Mouse (Mus musculus) limb, embryonic 14.5 days (tissue): ENCODE measurements around the gene Fam240a. TPM values are rescaled to one million over a fixed set of nuclear protein-coding genes. Genes with fewer than 3 reads are reported as not detected.

Experiments
- ATAC-seq: fragments of 200-750 bp; cut with Nextera tagmentation; 2 replicates; pipeline ENCODE4 v1.8.0; 2017; ENCODE audit warnings: low read depth, moderate number of reproducible peaks, moderate TSS enrichment; ENCODE audit not compliant: low FRiP score
- DNase-seq: peaks from one replicate; pipeline ENCODE4 v3.0.0-alpha.2; 2015; ENCODE audit warnings: low spot score
- H3K27ac ChIP-seq: fragments of 300-500 bp; sonication (generic); replicated peaks from 2 replicates; pipeline ENCODE4 v1.5.1; 2014; ENCODE audit warnings: low read depth, mild to moderate bottlenecking, low read length, moderate library complexity, mixed read lengths
- H3K27me3 ChIP-seq: fragments of 300-500 bp; sonication (generic); 2 replicates; pipeline ENCODE4 v1.6.1; 2014; ENCODE audit warnings: low read length, mixed read lengths; ENCODE audit not compliant: control insufficient read depth, insufficient read depth
- H3K36me3 ChIP-seq: fragments of 300-500 bp; sonication (generic); 2 replicates; pipeline ENCODE4 v1.6.1; 2014; ENCODE audit warnings: mild to moderate bottlenecking, low read length, moderate library complexity, mixed read lengths; ENCODE audit not compliant: control insufficient read depth, insufficient read depth
- H3K4me1 ChIP-seq: fragments of 300-500 bp; sonication (generic); 2 replicates; pipeline ENCODE4 v1.6.1; 2014; ENCODE audit warnings: antibody characterized with exemption, low read length, mixed read lengths; ENCODE audit not compliant: control insufficient read depth, insufficient read depth
- H3K4me2 ChIP-seq: fragments of 300-500 bp; sonication (generic); replicated peaks from 2 replicates; pipeline ENCODE4 v1.6.1; 2014; ENCODE audit warnings: low read depth, mild to moderate bottlenecking, low read length, moderate library complexity; ENCODE audit not compliant: severe bottlenecking
- H3K4me3 ChIP-seq: fragments of 300-500 bp; sonication (generic); replicated peaks from 2 replicates; pipeline ENCODE4 v1.5.1; 2014; ENCODE audit warnings: low read length
- H3K9ac ChIP-seq: fragments of 300-500 bp; sonication (generic); 2 replicates; pipeline ENCODE4 v1.6.1; 2014; ENCODE audit warnings: mild to moderate bottlenecking, low read depth, low read length, moderate library complexity; ENCODE audit not compliant: severe bottlenecking
- H3K9me3 ChIP-seq: fragments of 300-500 bp; sonication (generic); 2 replicates; pipeline ENCODE4 v1.6.1; 2016; ENCODE audit warnings: low read length; ENCODE audit not compliant: control insufficient read depth
- POLR2A ChIP-seq: fragments of 200-500 bp; IDR thresholded peaks from 2 replicates; pipeline ENCODE4 v1.8.0; 2012; ENCODE audit warnings: inconsistent platforms, mild to moderate bottlenecking, moderate library complexity, borderline replicate concordance; ENCODE audit not compliant: insufficient read depth, insufficient read length; ENCODE audit errors: extremely low read depth
- WGBS: fragments of 180-500 bp; shearing (Covaris S2); extraction: QIAGEN DNeasy Blood & Tissue Kit; methylation state at CpG from one replicate; pipeline ENCODE4 v1.1.7; 2014; 5-methylcytosine and 5-hydroxymethylcytosine counted together
- microRNA-seq: library from miRNA; unstranded; fragments of <30 nt; microRNA quantifications from one replicate; pipeline ENCODE4, GENCODE M21; 2016
- polyA plus RNA-seq, 2 experiments: library from polyadenylated mRNA; depleted of rRNA in 1 of 2; stranded (reverse) in 1 of 2; unstranded in 1 of 2; fragments of >200 nt; fragmentation: Nextera tagmentation in 1 of 2; extraction: Ambion mirVana in 1 of 2; gene quantifications; 2 replicates each; pipeline versions ENCODE4 v1.2.1 to v1.2.3; 2012 to 2014

Fam240a gene
- polyA plus RNA-seq, 2 experiments, result not detected

DNA sequence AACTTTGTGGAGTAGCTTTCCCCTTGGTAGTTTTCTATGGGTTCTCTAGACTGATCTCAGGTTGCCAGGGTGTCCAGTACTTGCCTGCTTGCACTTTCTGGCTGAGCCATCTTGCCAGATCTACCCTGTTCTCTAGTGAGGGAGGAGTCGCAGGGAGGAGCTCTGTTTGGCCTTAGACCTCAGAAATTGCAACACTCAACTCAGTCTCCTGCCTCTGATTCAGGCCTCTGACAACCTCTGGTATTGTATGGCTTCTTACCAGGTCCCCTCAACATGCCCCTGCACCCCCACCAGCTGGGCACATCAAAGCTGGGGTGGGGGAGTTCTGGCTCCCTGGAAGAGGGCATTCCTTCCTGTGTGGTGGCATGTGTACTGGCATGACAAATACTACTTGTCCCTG is 39.3 kb downstream of the Fam240a start:
- H3K27ac ChIP-seq, result no peak overlapping the region
- H3K36me3 ChIP-seq, result no peaks in the 10 kb centered on the region
- H3K27me3 ChIP-seq, result peaks cover 29% of the 10 kb centered on the region
- H3K4me3 ChIP-seq, result no peak overlapping the region
- 86% methylated on average over 1 of the region's 1 CpGs for WGBS
- no peaks in the 10 kb centered on the region for H3K9me3 ChIP-seq
- no peak for TF ChIP-seq POLR2A
- peaks cover 26% of the 10 kb centered on the region for H3K4me1 ChIP-seq
- no peak overlapping the region for H3K4me2 ChIP-seq
- ATAC-seq (no peak), DNase-seq (no peak)
- no peak overlapping the region for H3K9ac ChIP-seq

DNA sequence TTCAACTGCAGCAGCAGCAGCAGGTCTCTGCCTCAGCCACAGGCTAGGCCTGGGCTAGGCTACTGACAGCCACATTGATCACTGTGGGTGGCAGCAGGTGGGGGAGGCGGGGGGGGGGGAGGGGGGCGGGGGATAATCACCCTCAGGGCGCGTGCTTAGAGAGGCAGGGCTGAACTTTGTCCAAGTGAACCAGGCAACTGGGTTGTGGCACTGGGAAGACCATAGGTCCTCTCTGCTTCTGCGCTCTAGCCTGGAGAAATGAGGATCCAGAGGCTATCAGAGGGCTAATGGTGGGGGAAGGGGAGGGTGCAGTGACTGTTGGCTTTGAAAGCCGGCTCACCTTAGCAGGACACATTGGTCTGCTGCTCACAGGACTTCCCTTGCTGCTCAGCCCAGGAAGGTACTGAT is 41.4 kb downstream of the Fam240a start:
- Histone ChIP-seq H3K27ac (no peak overlapping the region), H3K27me3 (peaks cover 22% of the 10 kb centered on the region)
- no peak for ATAC-seq

DNA sequence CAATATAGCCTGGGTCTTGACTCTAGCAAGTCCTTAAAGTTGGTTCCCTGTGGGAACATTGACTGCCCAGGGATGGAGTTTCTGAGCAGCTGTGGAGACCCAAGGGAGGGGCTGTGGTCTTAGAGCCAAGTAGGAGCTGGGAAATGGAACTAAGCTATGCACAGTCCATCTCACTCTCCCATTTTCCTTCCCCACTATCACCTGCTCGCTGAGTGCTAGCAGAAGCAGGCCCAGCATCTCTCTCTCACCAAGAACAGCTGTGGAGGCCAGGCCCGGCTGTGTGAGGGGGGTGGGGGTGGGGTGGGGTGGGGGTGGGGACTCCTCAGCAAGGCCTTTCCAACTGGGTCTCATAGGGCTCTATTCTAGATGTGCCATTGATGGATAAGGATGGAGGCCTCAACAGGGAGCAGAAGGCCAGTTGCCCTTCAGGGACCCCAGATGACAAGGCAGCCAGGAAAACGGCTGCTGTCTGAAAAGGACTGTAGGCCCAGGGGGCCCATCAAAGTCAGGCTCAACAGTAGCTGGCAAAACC is 41.9 kb downstream of the Fam240a start:
- no peak for TF ChIP-seq POLR2A
- Histone ChIP-seq H3K4me3 (no peak overlapping the region), H3K9me3 (no peaks in the 10 kb centered on the region), H3K9ac (no peak overlapping the region), H3K27ac (no peak overlapping the region), H3K36me3 (no peaks in the 10 kb centered on the region), H3K4me1 (peaks cover 20% of the 10 kb centered on the region), H3K4me2 (no peak overlapping the region), H3K27me3 (peaks cover 22% of the 10 kb centered on the region)
- ATAC-seq (peak; percentile 56; the same call in 1 of the 2 replicates), DNase-seq (no peak)
- WGBS, result 10% methylated on average over 3 of the region's 3 CpGs

More for the DNA sequence above, 41.4 kb downstream of the Fam240a start:
- H3K36me3 ChIP-seq, result no peaks in the 10 kb centered on the region
- no peak overlapping the region for H3K9ac ChIP-seq
- TF ChIP-seq POLR2A, result no peak
- no peaks in the 10 kb centered on the region for H3K9me3 ChIP-seq
- DNase-seq, result no peak
- peaks cover 20% of the 10 kb centered on the region for H3K4me1 ChIP-seq
- 23% methylated on average over 4 of the region's 6 CpGs for WGBS
- no peak overlapping the region for H3K4me2 ChIP-seq
- H3K4me3 ChIP-seq, result no peak overlapping the region

DNA sequence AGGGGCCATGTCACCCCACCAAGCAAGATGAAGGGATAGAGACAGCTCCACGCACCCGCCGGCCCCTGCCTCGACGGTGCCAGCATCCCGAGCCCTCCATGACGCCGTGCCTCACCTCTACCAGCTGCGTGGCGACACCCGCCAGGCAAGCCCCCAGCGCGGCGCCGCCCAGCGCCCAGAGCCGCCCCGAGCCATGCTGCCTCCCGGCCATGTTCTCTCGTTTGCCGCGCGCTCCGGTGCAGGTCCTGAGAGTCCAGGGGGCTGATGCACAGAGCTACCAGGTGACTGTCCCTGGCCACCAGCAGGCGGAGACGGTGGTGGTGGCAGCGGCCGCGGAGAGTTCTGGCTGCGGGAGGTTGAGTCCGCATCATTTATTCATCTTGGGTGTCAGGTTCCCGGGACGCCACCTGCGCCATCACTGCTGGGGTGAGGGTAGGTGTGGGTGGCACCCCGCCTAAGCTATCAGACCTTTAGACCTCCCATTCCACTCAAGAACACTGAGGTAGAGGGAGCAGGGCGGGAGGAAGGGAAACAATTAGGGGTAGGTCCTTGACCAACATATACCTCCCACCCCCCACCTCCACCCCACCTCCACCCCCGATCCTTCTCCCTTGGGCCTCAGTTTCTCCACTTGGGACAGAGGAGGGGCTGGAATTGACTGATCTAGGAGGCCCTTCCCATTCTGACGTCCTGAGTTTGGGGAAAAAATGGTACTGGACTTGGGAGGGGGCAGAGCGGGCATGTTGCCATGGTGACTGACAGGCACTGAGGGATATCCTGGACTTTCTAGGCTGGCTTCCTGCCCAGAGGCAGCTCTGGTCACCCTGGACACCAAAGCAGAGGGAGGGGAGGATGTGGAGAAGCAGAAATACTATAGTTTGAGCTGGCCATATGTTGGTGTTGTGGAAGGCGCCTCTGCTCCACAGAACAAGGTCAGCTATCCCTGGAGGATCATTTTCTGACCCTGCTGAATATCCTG is 42.7 kb downstream of the Fam240a start:
- TF ChIP-seq POLR2A, result no peak
- Histone ChIP-seq H3K4me1 (peaks cover 15% of the 10 kb centered on the region), H3K4me3 (peak overlapping the region; percentile 22), H3K9me3 (no peaks in the 10 kb centered on the region), H3K27ac (no peak overlapping the region), H3K36me3 (no peaks in the 10 kb centered on the region), H3K9ac (0 out of 2 replicates have a peak overlapping the region, but pooled peaks have one; percentile 18), H3K4me2 (peak overlapping the region; percentile 41), H3K27me3 (peaks cover 20% of the 10 kb centered on the region)
- DNase-seq (peak; percentile 35), ATAC-seq (peak; percentile 1; the same call in 1 of the 2 replicates)
- WGBS, result 12% methylated on average over 40 of the region's 40 CpGs

DNA sequence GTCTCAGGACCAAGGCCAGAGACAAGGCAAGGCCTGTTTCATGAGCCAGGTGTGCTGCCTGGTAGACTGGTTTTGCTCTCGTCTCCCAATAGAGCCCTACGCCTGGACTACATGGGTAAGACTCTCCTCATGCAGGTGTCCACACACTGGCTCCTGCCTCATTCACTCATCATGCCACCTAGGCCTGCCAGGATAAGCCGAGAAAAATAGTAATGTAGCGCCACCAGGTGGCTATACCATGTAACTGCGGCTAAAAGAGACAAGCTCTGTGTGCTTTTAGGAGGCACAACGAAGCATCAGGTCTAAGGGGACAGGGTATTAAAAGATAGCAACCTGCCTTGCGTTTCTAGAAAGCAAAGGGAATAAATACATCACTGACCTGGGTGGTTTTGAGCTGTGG is 45.6 kb downstream of the Fam240a start:
- Histone ChIP-seq H3K27ac (no peak overlapping the region), H3K27me3 (peaks cover 19% of the 10 kb centered on the region), H3K36me3 (no peaks in the 10 kb centered on the region), H3K9me3 (no peaks in the 10 kb centered on the region), H3K4me2 (no peak overlapping the region), H3K4me3 (no peak overlapping the region), H3K9ac (no peak overlapping the region), H3K4me1 (peaks cover 14% of the 10 kb centered on the region)
- WGBS, result 22% methylated on average over 7 of the region's 7 CpGs
- no peak for TF ChIP-seq POLR2A
- DNase-seq (peak; percentile 51), ATAC-seq (no peak)

Small RNA genes within 50 kb of the gene (microRNA-seq; reads per million reads assigned to microRNA genes)
- gene Gm24269, result not detected

Other genes with a start within 250 kb of the Fam240a start
- 18.9 and 26.1 TPM in 2 replicates for gene Myl3, start 175.0 kb downstream of the Fam240a start, polyA plus RNA-seq (2012; rRNA removed)
- 16.4 and 28.1 TPM in 2 replicates for gene Myl3, start 175.0 kb downstream of the Fam240a start, polyA plus RNA-seq (2014; fragmentation: Nextera tagmentation; extraction: Ambion mirVana)
- 149 and 203 TPM in 2 replicates for gene Pth1r, start 169.7 kb downstream of the Fam240a start, polyA plus RNA-seq (2012; rRNA removed)
- 96.9 and 99.1 TPM in 2 replicates for gene Pth1r, start 169.7 kb downstream of the Fam240a start, polyA plus RNA-seq (2014; fragmentation: Nextera tagmentation; extraction: Ambion mirVana)
- gene Prss42, start 118.7 kb downstream of the Fam240a start, polyA plus RNA-seq (2012; rRNA removed), result 0.04 TPM in 1 of 2 replicates, not detected in the other
- gene Prss42, start 118.7 kb downstream of the Fam240a start, polyA plus RNA-seq (2014; fragmentation: Nextera tagmentation; extraction: Ambion mirVana), result not detected in 2 replicates
- gene Prss44, start 102.9 kb downstream of the Fam240a start, polyA plus RNA-seq (2012; rRNA removed), result not detected in 2 replicates
- gene Prss44, start 102.9 kb downstream of the Fam240a start, polyA plus RNA-seq (2014; fragmentation: Nextera tagmentation; extraction: Ambion mirVana), result not detected in 2 replicates
- not detected in 2 replicates for gene Prss43, start 90.2 kb downstream of the Fam240a start, polyA plus RNA-seq (2012; rRNA removed)
- not detected in 2 replicates for gene Prss43, start 90.2 kb downstream of the Fam240a start, polyA plus RNA-seq (2014; fragmentation: Nextera tagmentation; extraction: Ambion mirVana)
- gene Prss45, start 82.3 kb downstream of the Fam240a start, polyA plus RNA-seq (2012; rRNA removed), result not detected in 2 replicates
- gene Prss45, start 82.3 kb downstream of the Fam240a start, polyA plus RNA-seq (2014; fragmentation: Nextera tagmentation; extraction: Ambion mirVana), result not detected in 2 replicates
- gene Prss46, start 72.4 kb downstream of the Fam240a start, polyA plus RNA-seq (2012; rRNA removed), result not detected in 2 replicates
- not detected in 2 replicates for gene Prss46, start 72.4 kb downstream of the Fam240a start, polyA plus RNA-seq (2014; fragmentation: Nextera tagmentation; extraction: Ambion mirVana)
- 0.41 and 0.54 TPM in 2 replicates for gene Prss50, start 58.9 kb downstream of the Fam240a start, polyA plus RNA-seq (2012; rRNA removed)
- 0.21 and 0.26 TPM in 2 replicates for gene Prss50, start 58.9 kb downstream of the Fam240a start, polyA plus RNA-seq (2014; fragmentation: Nextera tagmentation; extraction: Ambion mirVana)
- gene Als2cl, start 37.0 kb downstream of the Fam240a start, polyA plus RNA-seq (2012; rRNA removed), result 7.3 and 7.4 TPM in 2 replicates
- 1.6 and 1.9 TPM in 2 replicates for gene Als2cl, start 37.0 kb downstream of the Fam240a start, polyA plus RNA-seq (2014; fragmentation: Nextera tagmentation; extraction: Ambion mirVana)
- gene Tmie, start 36.7 kb downstream of the Fam240a start, polyA plus RNA-seq (2012; rRNA removed), result 0.61 and 0.85 TPM in 2 replicates
- 0.37 and 0.52 TPM in 2 replicates for gene Tmie, start 36.7 kb downstream of the Fam240a start, polyA plus RNA-seq (2014; fragmentation: Nextera tagmentation; extraction: Ambion mirVana)
- gene Tdgf1, start 29.3 kb upstream of the Fam240a start, polyA plus RNA-seq (2012; rRNA removed), result 0.38 and 0.56 TPM in 2 replicates
- 0.40 and 0.54 TPM in 2 replicates for gene Tdgf1, start 29.3 kb upstream of the Fam240a start, polyA plus RNA-seq (2014; fragmentation: Nextera tagmentation; extraction: Ambion mirVana)
- gene Lrrc2, start 34.7 kb upstream of the Fam240a start, polyA plus RNA-seq (2012; rRNA removed), result 0.04 and 0.12 TPM in 2 replicates
- 0.08 TPM in 1 of 2 replicates, not detected in the other for gene Lrrc2, start 34.7 kb upstream of the Fam240a start, polyA plus RNA-seq (2014; fragmentation: Nextera tagmentation; extraction: Ambion mirVana)
- gene Rtp3, start 73.7 kb upstream of the Fam240a start, polyA plus RNA-seq (2012; rRNA removed), result 0.20 and 0.24 TPM in 2 replicates
- not detected in 2 replicates for gene Rtp3, start 73.7 kb upstream of the Fam240a start, polyA plus RNA-seq (2014; fragmentation: Nextera tagmentation; extraction: Ambion mirVana)
- 0.44 and 1.1 TPM in 2 replicates for gene Ltf, start 102.4 kb upstream of the Fam240a start, polyA plus RNA-seq (2012; rRNA removed)
- gene Ltf, start 102.4 kb upstream of the Fam240a start, polyA plus RNA-seq (2014; fragmentation: Nextera tagmentation; extraction: Ambion mirVana), result 0.47 and 1.4 TPM in 2 replicates
- gene Ccrl2, start 140.7 kb upstream of the Fam240a start, polyA plus RNA-seq (2012; rRNA removed), result 0.50 and 0.63 TPM in 2 replicates
- gene Ccrl2, start 140.7 kb upstream of the Fam240a start, polyA plus RNA-seq (2014; fragmentation: Nextera tagmentation; extraction: Ambion mirVana), result 0.59 and 0.88 TPM in 2 replicates
- gene Lrrfip2, start 200.7 kb upstream of the Fam240a start, polyA plus RNA-seq (2012; rRNA removed), result 22.0 and 36.6 TPM in 2 replicates
- 37.4 and 37.5 TPM in 2 replicates for gene Lrrfip2, start 200.7 kb upstream of the Fam240a start, polyA plus RNA-seq (2014; fragmentation: Nextera tagmentation; extraction: Ambion mirVana)